Mouse (Mus musculus) kidney, postnatal 0 days (tissue): Measurements from ENCODE around the gene Armcx1. TPM values are rescaled to one million over a fixed set of nuclear protein-coding genes. Genes with fewer than 3 reads are reported as not detected.
A peak's percentile ranks its signal among the peaks of the same experiment; 100 is the strongest.
"Not testable (repeated sequence)": the region's sequence is repeated elsewhere in the genome, so short reads cannot be mapped to it uniquely, and the experiment has no call there.

Experiments
- ATAC-seq: fragments of 200-750 bp; cut with Nextera tagmentation; replicated peaks from 2 replicates; pipeline ENCODE4 v1.8.0; 2017; ENCODE audit warnings: low read depth, moderate number of reproducible peaks, moderate TSS enrichment, moderate library complexity; ENCODE audit not compliant: low FRiP score
- DNase-seq: peaks from one replicate; pipeline ENCODE4 v3.0.0-alpha.2; 2016; ENCODE audit warnings: low spot score
- H3K27ac ChIP-seq: fragments of 300-500 bp; sonication (generic); 2 replicates; pipeline ENCODE4 v1.5.1; 2014; ENCODE audit warnings: mild to moderate bottlenecking
- H3K27me3 ChIP-seq: fragments of 300-500 bp; sonication (generic); 2 replicates; pipeline ENCODE4 v1.6.1; 2014; ENCODE audit warnings: low read length, mixed read lengths; ENCODE audit not compliant: insufficient read depth
- H3K36me3 ChIP-seq: fragments of 300-500 bp; sonication (generic); 2 replicates; pipeline ENCODE4 v1.6.1; 2014; ENCODE audit warnings: low read length, mixed read lengths; ENCODE audit not compliant: insufficient read depth
- H3K4me1 ChIP-seq: fragments of 300-500 bp; sonication (generic); replicated peaks from 2 replicates; pipeline ENCODE4 v1.6.1; 2014; ENCODE audit warnings: antibody characterized with exemption, low read length, mixed read lengths; ENCODE audit not compliant: insufficient read depth
- H3K4me2 ChIP-seq: fragments of 300-500 bp; sonication (generic); 2 replicates; pipeline ENCODE4 v1.6.1; 2014; ENCODE audit warnings: mild to moderate bottlenecking, low read length, moderate library complexity, mixed read lengths
- H3K4me3 ChIP-seq: fragments of 300-500 bp; sonication (generic); replicated peaks from 2 replicates; pipeline ENCODE4 v1.5.1; 2014; ENCODE audit warnings: low read depth, low read length
- H3K9ac ChIP-seq: fragments of 300-500 bp; sonication (generic); 2 replicates; pipeline ENCODE4 v1.6.1; 2014; ENCODE audit warnings: low read depth, low read length
- H3K9me3 ChIP-seq: fragments of 300-500 bp; sonication (generic); replicated peaks from 2 replicates; pipeline ENCODE4 v1.6.1; 2016; ENCODE audit warnings: low read length, inconsistent platforms, mixed read lengths
- CTCF ChIP-seq: IDR thresholded peaks from 2 replicates; pipeline ENCODE4 v1.5.1; 2016; ENCODE audit warnings: antibody characterized with exemption, low read depth, mild to moderate bottlenecking, moderate library complexity
- WGBS: fragments of 180-500 bp; shearing (Covaris S2); extraction: QIAGEN DNeasy Blood & Tissue Kit; methylation state at CpG from one replicate; pipeline ENCODE4 v1.1.7; 2014; 5-methylcytosine and 5-hydroxymethylcytosine counted together
- polyA plus RNA-seq: library from polyadenylated mRNA; unstranded; fragments of >200 nt; fragmentation: Nextera tagmentation; extraction: Ambion mirVana; gene quantifications from 2 replicates; pipeline ENCODE4 v1.2.1, GENCODE M21; 2015

Armcx1 gene
- polyA plus RNA-seq, 1 experiment from 2014 or later: 34.7 TPM

DNA sequence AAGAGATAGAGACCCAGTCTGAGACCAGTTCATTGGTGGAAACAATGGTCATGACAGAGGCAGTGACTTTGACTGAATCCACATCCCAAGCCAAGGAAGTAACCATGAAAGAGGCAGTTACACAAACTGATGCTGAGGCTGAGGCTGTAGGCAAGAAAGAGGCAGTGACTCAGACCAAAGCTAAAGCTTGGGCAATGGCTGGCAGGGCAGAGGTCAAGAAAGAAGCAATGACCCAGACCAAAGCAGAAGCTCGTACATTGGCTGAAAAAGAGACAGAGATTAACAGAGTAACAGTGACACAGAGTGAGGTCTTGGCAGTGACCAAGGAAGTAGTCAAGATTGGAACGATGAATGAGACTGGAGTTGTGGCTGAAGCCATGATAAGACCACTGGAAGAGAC is 28.1 kb upstream of the Armcx1 start:
- 70% methylated on average over 2 of the region's 2 CpGs for WGBS
- Histone ChIP-seq H3K4me2 (no peak overlapping the region), H3K4me3 (no peak overlapping the region), H3K27me3 (no peaks in the 10 kb centered on the region), H3K9me3 (no peaks in the 10 kb centered on the region), H3K4me1 (no peaks in the 10 kb centered on the region), H3K36me3 (no peaks in the 10 kb centered on the region), H3K27ac (no peak overlapping the region), H3K9ac (no peak overlapping the region)
- ATAC-seq (no peak), DNase-seq (no peak)
- TF ChIP-seq CTCF: no peak

DNA sequence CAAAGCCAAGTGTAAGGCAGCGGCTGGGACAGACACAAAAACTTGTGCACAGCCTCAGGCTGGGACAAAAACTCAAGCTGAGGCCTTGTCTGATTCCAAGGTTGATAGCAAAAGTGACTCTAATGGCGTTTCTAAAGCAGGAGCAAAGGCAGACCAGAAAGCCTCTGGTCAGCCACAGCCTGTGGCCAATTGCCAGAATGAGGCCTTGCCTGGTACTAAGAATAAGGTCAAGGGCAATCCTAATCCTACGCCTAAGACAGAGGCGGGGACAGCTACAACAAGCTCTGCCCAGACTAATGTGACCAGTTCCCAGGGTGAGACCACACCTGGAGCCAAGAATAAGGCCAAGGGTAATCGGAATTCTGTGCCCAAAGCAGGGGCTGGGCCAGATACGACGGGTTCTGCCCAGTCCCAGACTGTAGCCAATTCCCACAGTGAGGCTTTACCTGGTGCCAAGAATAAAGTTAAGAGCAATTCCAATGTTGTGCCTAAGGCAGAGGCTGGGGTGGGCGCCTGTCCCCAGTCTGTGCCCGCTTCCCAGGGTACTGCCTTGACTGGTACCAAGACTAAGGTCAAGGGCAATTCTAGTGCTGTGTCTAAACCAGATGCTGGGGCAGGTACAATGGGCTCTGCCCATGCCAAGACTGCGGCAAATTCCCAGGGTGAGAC is 26.8 kb upstream of the Armcx1 start:
- WGBS: 87% methylated on average over 10 of the region's 10 CpGs
- Histone ChIP-seq H3K4me2 (no peak overlapping the region), H3K9me3 (no peaks in the 10 kb centered on the region), H3K36me3 (no peaks in the 10 kb centered on the region), H3K27me3 (no peaks in the 10 kb centered on the region), H3K4me1 (no peaks in the 10 kb centered on the region), H3K9ac (no peak overlapping the region), H3K27ac (no peak overlapping the region), H3K4me3 (no peak overlapping the region)
- ATAC-seq (no peak), DNase-seq (no peak)
- TF ChIP-seq CTCF: no peak

DNA sequence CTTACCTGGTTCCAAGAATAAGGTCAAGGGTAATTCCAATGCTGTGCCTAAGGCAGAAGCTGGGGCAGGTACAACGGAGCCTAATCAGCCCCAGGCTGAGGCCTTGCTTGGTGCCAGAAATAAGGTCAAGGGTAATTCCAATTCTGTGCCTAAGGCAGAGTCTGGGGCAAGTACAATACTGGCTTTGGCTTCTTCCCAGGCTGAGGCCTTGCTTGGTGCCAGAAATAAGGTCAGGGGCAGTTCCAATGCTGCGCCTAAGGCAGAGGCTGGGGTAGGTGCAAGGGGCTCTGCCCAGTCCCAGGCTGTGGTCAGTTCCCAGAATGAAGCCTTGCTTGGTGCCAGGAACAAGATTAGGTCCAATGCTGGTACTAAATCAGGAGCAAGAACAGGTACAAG is 26.2 kb upstream of the Armcx1 start:
- Histone ChIP-seq H3K27me3 (no peaks in the 10 kb centered on the region), H3K4me1 (no peaks in the 10 kb centered on the region), H3K27ac (no peak overlapping the region), H3K4me3 (no peak overlapping the region), H3K9ac (no peak overlapping the region), H3K36me3 (no peaks in the 10 kb centered on the region), H3K9me3 (no peaks in the 10 kb centered on the region), H3K4me2 (no peak overlapping the region)
- ATAC-seq (no peak), DNase-seq (no peak)
- 85% methylated on average over 2 of the region's 2 CpGs for WGBS
- TF ChIP-seq CTCF: no peak

DNA sequence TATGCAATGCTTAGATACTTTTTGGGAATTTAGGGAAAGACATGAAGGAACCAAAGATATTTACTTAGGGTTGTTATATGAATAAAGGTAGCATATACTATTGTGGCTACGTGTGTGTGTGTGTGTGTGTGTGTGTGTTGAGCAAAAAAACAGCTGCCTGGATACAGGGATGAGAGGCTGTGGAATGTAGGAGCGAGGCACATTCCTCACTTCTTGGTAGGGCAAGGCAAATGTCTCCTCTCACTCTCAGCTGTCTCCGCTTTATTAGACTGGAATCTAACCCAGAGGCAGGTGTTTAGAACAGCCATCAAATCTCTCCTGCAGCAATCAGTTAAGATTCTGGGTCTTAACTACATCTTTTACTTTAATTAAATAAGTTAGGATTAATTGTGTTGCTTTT is 900 bp upstream of the Armcx1 start:
- no peaks in the 10 kb centered on the region for H3K4me1 ChIP-seq
- H3K9me3 ChIP-seq: no peaks in the 10 kb centered on the region
- 41% methylated on average over 3 of the region's 3 CpGs for WGBS
- H3K9ac ChIP-seq: no peak overlapping the region
- H3K4me3 ChIP-seq: no peak overlapping the region
- DNase-seq (no peak), ATAC-seq (no peak)
- no peaks in the 10 kb centered on the region for H3K27me3 ChIP-seq
- no peak overlapping the region for H3K4me2 ChIP-seq
- no peak overlapping the region for H3K27ac ChIP-seq
- TF ChIP-seq CTCF: no peak
- H3K36me3 ChIP-seq: 0 out of 2 replicates have a peak, but pooled peaks cover 4% of the 10 kb centered on the region

DNA sequence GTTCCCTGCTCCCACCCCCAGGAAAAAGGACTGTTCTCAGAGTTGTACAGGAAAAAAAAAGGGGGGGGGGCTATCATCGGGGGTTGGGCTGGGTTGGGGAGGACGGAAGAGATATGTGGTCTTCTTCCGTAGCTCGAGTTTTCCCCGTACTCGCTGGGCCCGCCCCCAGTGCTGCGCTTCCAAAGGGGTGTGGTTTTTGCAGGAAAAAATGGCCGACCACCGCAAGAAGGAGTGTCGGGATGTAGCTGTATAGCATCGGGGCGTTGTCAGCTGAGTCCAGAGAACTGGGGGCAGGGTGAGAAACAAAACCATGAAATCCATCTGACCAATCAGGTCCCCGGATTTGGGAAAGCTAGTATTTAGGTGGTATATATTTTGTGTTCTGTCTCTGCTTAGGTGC is 761 bp downstream of the Armcx1 start:
- DNase-seq: peak; percentile 83
- Histone ChIP-seq H3K9ac (peak overlapping the region; percentile 53), H3K27me3 (no peaks in the 10 kb centered on the region), H3K4me3 (peak overlapping the region; percentile 50), H3K4me2 (peak overlapping the region; percentile 60), H3K36me3 (0 out of 2 replicates have a peak, but pooled peaks cover 4% of the 10 kb centered on the region), H3K9me3 (no peaks in the 10 kb centered on the region), H3K4me1 (no peaks in the 10 kb centered on the region), H3K27ac (peak overlapping the region; percentile 83)
- WGBS: 27% methylated on average over 14 of the region's 14 CpGs
- ATAC-seq: peak; percentile 90
- TF ChIP-seq CTCF: no peak

DNA sequence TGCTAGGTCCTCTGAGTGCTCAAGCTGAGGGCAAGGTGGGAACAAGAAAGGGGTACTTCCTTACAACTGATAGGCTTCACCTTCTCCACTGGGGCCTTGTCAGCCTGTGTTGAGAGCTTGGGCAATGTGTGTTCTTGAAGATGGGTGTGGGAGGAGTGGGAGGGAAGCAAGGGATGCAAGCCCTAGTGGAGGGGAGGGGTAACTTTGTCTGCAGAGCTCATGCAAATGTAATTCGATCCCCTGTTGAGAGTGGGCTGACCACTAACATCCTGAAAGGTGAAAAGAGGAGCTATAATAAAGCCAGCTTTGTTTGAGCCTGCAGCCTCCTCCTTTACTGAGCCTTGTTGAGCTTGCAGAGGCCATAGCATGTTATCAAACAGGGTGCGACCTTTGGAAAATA is 6.0 kb downstream of the Armcx1 start:
- 37% methylated on average over 2 of the region's 2 CpGs for WGBS
- H3K36me3 ChIP-seq, H3K4me1 ChIP-seq, DNase-seq, H3K9me3 ChIP-seq, H3K4me3 ChIP-seq, H3K27me3 ChIP-seq, H3K9ac ChIP-seq, H3K4me2 ChIP-seq, H3K27ac ChIP-seq: not testable (repeated sequence)
- peak; percentile 43; the same call in 1 of the 2 replicates for ATAC-seq

DNA sequence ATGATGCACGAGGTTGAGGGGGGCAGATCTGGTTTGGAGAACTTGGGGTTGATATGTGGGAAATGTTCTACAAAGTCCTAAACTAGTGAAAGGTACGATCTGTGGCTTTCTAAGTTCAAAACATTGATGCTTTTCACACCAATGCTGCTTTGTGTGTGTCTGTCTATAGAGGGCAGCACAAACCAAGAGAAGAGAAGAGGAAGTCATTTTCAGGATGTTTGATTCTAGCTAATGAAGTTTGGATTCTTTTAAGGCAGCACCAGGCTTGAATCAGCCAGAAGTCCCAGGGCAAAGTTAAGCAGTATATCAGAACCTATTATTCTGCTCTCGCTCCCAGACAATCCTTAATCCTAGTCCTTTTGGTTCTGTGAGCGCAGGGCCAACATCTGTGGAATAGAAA is 12.0 kb downstream of the Armcx1 start:
- Histone ChIP-seq H3K27ac (no peak overlapping the region), H3K4me2 (no peak overlapping the region), H3K27me3 (no peaks in the 10 kb centered on the region), H3K9ac (no peak overlapping the region), H3K9me3 (no peaks in the 10 kb centered on the region), H3K36me3 (no peaks in the 10 kb centered on the region), H3K4me3 (no peak overlapping the region), H3K4me1 (no peaks in the 10 kb centered on the region)
- DNase-seq: peak; percentile 72
- ATAC-seq: no peak
- TF ChIP-seq CTCF: peak; percentile 72
- 40% methylated on average over 4 of the region's 4 CpGs for WGBS
